Mouse (Mus musculus) frontal cortex, postnatal 25 days (tissue): ENCODE results near the gene Ddah2.

Experiments used
- DNase-seq, 2 experiments: peaks; one replicate each; pipeline ENCODE4 v3.0.0; 2022; ENCODE audit warnings: low spot score in 2 of 2

Ddah2 gene

GRCm38 (mm10) chr17:35077285-35077684 is 18.4 kb downstream of the Ddah2 start:
- DNase-seq = no peak

DNA sequence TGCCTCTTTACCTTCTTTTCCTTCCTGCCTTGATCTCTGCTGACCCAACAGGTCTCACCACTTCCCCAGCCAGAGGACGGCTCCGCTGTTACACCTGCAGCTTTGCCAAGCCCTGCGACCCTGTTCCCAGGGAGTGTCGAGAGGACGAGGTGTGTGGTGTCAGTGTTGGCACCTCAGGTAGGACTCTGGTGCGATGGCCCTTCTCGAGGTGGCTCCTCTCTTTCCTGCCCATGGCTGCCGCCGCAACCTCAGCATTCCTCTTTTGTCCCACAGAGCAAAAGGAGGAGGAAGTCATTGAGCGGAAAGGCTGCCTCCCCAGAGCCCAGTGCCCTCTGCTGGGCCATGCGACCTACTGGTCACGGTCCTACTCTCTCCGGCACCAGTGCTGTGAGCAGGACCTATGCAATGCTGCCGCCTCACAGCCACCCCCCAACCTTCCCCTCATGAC is 19.0 kb downstream of the Ddah2 start, which contains the start of gene Ly6g6d:
Ly6g6d (minus strand) TSS at position 280 of the 448 bp plus-strand sequence.
- no peak for DNase-seq

- DNase-seq = no peak
Observed at GRCm38 (mm10) chr17:35079778-35080177, 20.9 kb downstream of the Ddah2 start.

- no peak for DNase-seq
Observed at GRCm38 (mm10) chr17:35080248-35080647, 21.4 kb downstream of the Ddah2 start.

GRCm38 (mm10) chr17:35080710-35081109 is 21.9 kb downstream of the Ddah2 start:
- no peak for DNase-seq

DNA sequence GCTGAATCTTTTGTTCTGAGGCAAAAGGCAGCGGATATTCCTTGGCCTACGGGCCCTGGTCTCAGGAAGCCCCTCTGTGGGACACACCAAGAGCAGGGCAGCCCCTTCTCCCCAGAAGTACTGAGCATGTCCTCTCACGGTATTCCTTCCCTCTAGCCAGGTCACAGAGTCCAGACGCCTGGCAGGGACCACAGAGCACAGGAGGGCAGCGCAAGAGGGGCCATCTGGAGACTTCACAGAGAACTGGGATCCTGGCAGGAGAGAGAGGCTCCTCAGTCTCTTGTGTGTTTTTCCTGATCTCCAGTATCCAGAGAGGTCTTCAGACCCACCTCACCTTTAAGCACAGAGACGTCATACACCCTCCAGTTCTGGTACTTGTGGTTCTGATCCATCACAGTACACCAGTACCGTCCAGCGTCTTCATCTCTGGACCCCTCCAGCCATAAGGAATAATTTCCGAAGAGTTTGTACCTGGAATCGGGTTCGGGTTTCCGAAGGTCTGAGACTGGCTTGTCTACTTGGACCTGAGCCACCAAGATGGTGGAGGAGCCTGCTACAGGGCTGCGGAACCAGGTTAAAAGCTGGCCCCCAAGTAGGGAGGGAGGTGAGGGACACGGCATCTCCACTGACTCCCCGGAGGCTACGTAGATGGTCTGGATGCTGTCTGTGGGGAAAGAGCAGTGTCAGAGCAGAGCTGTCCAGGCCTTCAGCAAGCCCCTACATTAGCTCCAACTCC is 24.2 kb downstream of the Ddah2 start:
- DNase-seq = no peak

DNA sequence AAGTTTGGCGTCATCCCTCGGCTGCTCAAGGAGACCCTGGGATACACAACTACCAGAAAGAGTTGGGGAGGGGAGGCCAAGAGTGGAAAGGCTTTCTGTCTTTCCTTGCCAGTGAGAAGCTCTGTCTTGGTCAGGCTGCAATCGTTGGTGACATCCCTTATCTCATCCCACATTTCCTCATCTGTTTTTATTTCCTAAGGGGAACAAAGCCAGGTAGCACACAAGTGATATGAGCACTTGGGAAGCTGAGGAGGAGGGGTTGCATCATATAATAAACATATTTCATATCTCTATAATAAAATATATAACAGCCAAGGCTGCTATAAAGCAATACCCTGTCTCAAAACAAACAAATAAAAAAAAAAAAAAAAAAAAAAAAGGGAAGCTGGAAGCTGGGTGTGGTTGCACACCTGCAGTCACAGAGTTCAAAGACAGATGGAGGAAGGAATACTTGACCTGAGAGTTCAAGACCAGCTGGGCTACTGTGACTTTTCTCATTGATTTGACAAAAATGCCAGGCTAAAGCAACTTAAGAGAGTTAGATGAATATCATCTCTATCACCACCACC is 25.2 kb downstream of the Ddah2 start:
- no peak for DNase-seq

GRCm38 (mm10) chr17:35085208-35085865 is 26.5 kb downstream of the Ddah2 start, which contains the start of gene Ly6g6f:
TSS of gene Ly6g6f (minus strand) at chr17:35085610.
- no peak for DNase-seq

DNA sequence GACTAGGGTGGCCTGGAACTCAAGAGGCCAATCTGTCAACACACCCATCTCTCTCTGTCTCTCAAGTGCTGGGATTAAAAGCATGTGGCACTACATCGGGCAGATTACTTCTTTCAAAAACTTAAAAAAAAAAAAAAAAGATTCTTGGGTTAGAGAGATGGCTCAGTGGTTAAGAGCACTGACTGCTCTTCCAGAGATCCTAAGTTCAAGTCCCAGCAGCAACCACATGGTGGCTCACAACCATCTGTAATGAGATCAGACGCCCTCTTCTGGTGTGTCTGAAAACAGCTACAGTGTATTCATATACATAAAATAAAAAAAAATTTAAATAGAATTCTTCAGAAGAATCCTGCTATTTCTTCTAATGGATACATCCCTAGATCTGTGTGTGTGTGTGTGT is 29.3 kb downstream of the Ddah2 start:
- DNase-seq = no peak

GRCm38 (mm10) chr17:35088825-35089644 is 30.2 kb downstream of the Ddah2 start, which contains the start of gene Abhd16a:
TSS of gene Abhd16a (plus strand) at chr17:35089263.
- peak; percentile 87 to 91 for DNase-seq

DNA sequence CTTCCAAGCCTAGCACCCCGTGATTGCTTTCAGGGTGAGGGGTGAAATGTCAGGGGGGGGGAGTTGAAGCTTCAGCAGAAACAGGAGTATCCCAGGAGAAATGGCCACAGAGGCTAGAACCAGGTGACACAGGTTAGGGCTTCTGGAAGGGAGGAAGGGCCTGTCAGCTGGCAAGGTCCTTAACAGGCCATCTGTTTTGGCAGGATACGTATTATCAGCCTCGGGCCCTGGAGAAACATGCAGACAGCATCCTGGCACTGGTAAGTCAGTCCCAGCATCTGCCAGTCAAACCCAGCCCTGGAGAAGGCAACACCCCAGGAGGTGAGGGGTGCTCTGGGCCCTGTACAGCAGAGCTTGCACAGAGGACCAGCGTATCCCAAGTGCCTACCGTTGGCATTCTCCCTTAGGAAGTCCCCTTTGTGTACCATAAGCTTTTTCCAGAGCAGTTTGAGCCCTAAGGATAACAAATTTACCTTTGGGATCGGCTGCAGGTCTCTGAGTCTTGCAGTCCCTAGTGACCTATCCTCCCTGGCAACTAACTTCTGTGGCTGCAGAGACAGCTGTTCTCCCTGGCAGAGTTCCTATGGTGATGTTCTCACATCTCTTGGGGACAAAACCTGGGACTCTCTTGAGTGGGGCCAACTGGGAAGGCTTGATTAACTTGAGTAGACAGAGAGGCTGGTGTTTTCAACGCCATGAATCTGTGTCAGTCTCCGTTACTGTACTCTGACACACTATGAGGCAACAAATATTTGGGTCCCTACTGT is 31.5 kb downstream of the Ddah2 start:
- no peak for DNase-seq

DNA sequence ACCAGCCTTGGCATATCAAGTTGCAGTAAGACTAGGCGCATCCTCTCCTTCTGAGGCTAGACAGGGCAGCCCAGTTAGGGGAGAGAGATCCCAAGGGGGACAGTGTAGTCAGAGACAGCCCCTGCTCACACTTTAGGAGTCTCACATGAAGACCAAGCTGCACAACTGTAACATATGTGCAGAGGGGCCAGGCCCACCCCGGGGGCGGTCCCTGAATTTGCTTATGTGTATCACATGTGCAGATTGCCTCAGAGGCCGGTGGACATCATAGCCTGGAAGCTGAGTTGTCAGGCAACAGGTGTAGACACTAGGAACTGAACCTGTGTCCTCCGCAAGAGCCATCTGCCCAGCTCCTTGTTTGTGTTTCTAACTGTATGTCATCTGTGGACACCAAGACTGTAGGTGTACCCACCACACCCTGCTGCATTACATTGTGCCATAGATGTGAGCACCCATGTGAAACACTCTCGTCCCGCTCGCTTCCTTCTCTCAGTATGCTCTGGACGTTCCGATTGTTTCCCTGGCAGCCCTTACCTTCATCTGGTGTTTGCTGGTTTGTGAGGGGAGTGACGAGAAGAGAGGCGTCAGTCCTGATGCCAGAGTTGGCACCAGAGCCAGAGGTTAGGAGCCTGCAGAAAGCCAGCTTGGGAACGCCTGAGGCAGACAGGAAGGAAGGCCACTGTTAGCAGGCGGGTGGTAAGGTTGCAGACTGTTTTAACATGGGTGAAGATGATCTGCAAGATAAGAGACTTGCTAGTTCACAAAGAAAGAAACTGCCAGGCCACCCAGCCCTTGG is 33.8 kb downstream of the Ddah2 start:
- no peak for DNase-seq

DNA sequence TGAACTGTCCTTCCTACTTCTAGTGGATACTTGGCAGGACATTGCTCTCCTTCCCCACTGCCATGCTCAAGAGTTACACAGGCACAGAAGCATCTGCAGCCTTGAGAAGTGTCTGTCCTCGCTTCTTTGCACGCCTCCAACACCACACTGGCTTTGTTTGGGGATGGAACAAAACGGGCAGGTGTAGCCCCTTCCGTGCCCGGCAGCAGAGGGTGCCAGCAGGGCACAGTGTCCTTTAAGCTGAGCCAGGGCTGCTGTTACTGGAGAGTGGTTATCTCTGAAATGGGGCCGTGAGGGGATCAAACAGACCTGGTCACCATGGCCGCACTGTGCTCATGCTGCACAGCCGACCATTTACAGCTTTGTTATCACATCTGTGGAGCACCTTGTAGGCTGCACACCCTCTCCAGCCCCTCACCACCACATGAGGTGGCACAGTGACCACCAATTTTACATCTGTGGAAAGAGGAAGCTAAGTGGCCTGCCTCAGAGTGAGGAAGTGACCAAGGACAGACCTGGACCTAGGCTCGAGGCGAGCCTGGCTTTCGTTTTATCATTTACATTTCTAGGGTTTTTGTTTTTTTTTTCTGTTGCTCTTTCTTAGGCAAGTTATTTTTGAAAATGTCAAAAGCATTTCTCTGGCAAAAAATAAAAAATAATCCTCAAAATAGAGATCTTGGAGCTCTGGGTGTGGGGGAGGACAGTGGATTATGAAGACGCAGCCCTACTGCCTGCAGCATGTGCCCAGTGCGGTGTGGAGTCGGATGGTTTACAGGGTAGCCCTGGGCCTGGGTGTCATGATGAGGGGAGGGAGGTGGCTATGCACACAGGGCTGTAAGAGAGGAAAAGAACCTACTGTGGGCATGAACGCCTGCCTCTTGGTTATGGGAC is 35.9 kb downstream of the Ddah2 start:
- DNase-seq = no peak

GRCm38 (mm10) chr17:35096597-35096996 is 37.8 kb downstream of the Ddah2 start:
- DNase-seq = no peak

DNA sequence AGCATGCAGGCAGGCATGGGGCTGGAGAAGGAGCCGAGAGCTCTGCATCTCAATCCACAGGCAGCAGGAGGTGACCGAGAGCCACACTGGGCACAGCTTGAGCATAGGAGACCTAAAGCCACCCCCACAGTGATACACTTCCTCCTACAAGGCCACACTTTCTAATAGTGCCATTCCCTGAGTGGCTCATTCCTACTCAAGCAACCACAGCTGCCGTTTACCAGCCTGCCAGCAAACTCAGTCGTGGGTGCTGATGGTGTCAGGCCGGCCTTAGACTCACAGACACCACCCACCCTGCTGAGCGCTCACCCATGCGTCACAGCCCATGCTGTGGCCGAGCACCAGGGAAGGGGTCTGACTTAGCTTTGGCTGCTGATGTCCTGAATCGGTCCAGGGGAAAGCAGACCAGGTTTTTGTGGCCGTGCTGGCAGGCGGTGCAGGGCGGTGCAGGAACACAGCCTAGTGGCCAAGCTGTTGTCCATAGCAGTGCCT is 38.4 kb downstream of the Ddah2 start:
- no peak for DNase-seq

DNA sequence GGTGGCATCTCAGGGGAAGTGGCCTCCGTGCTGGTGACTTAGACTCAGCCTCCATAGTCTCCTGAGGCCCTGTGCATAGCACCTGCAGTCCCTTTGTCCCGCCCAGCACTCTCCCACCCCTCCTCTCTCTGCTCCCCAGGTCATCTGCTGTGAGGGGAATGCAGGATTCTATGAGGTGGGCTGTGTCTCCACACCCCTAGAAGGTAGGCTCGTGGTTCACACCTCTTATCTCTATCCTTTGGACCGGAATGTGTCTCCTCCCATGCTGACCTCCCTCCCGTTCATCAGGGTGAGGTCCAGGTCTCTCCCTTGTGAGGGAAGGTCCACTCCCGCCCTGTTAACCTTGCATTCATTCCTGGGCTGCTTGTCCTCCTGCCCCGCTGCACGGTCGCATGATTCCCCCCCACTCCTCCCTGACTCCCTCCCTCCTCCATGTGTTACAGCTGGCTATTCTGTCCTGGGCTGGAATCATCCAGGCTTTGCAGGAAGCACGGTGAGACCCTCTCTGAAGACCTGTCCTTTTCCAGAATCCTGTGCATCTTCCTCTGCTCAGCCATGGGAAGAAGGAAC is 41.4 kb downstream of the Ddah2 start:
- no peak for DNase-seq

- DNase-seq = no peak
Observed at GRCm38 (mm10) chr17:35101161-35101560, 42.3 kb downstream of the Ddah2 start.

DNA sequence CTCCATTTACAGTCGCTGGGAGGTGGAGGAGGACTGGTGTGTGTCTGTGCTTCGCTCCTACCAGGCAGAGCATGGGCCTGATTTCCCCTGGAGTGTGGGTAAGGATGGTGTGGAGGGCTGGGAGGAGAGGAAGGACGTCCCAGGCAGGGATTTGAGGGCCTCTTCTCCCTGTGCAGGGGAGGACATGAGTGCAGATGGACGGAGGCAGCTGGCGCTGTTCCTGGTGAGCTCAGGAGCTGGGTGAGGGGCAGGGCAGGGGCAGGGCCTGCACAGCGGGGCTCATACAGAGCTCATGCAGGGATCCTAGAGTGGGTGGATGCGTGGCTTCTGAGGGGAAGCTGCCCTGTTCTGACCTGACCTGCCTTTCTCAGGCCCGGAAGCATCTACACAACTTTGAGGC is 43.5 kb downstream of the Ddah2 start:
- no peak for DNase-seq

GRCm38 (mm10) chr17:35103221-35103690 is 44.4 kb downstream of the Ddah2 start:
- no peak for DNase-seq
